Mouse (Mus musculus): Measurements from ENCODE around the gene Mctp1. TPM values are rescaled to one million over a fixed set of nuclear protein-coding genes. Genes with fewer than 3 reads are reported as not detected.

Mctp1 gene
- polyA plus RNA-seq, 1 experiment from 2014 or later, result 4.0 TPM

GRCm38 (mm10) chr13:77045375-77045774 lies 661.0 kb downstream of the Mctp1 start:
- no peak overlapping the region for H3K27ac ChIP-seq (ENCODE audit: low read depth, low read length)
- WGBS, result 73% methylated on average over 1 of the region's 1 CpGs
- H3K4me1 ChIP-seq (ENCODE audit: control insufficient read depth, insufficient read depth, low read length), result peaks cover 7% of the 10 kb centered on the region; the same call in 1 of the 2 replicates
- no peaks in the 10 kb centered on the region for H3K27me3 ChIP-seq (replicated peaks; ENCODE audit: control insufficient read depth, insufficient read depth, low read length)
- peak; percentile 90 for DNase-seq (ENCODE audit: low spot score)
- H3K36me3 ChIP-seq (ENCODE audit: control insufficient read depth, insufficient read depth, low read length), result 0 out of 2 replicates have a peak, but pooled peaks cover 2% of the 10 kb centered on the region
- no peak overlapping the region for H3K4me3 ChIP-seq (ENCODE audit: low read depth, low read length)
- no peaks in the 10 kb centered on the region for H3K9me3 ChIP-seq (replicated peaks; ENCODE audit: control insufficient read depth, low read length)
- no peak overlapping the region for H3K9ac ChIP-seq (ENCODE audit: low read length)
- H3K4me2 ChIP-seq (ENCODE audit: low read length), result no peak overlapping the region
- ATAC-seq, result peak; percentile 61; the same call in 1 of the 2 replicates

GRCm38 (mm10) chr13:77046416-77046815 lies 662.1 kb downstream of the Mctp1 start:
- H3K4me3 ChIP-seq (ENCODE audit: low read depth, low read length), result peak overlapping the region; percentile 21; the same call in 1 of the 2 replicates
- 59% methylated on average over 10 of the region's 10 CpGs for WGBS
- peak overlapping the region; percentile 53 for H3K9ac ChIP-seq (ENCODE audit: low read length)
- H3K27me3 ChIP-seq (replicated peaks; ENCODE audit: control insufficient read depth, insufficient read depth, low read length), result no peaks in the 10 kb centered on the region
- peaks cover 7% of the 10 kb centered on the region; the same call in 1 of the 2 replicates for H3K4me1 ChIP-seq (ENCODE audit: control insufficient read depth, insufficient read depth, low read length)
- 0 out of 2 replicates have a peak, but pooled peaks cover 2% of the 10 kb centered on the region for H3K36me3 ChIP-seq (ENCODE audit: control insufficient read depth, insufficient read depth, low read length)
- no peaks in the 10 kb centered on the region for H3K9me3 ChIP-seq (replicated peaks; ENCODE audit: control insufficient read depth, low read length)
- peak overlapping the region; percentile 42; the same call in 1 of the 2 replicates for H3K4me2 ChIP-seq (ENCODE audit: low read length)
- DNase-seq (ENCODE audit: low spot score), result peak; percentile 76
- H3K27ac ChIP-seq (ENCODE audit: low read depth, low read length), result peak overlapping the region; percentile 63
- peak; percentile 52 for ATAC-seq

- H3K27ac ChIP-seq (ENCODE audit: low read depth, low read length), result peak overlapping the region; percentile 91
- peak; percentile 84 for ATAC-seq
- H3K9me3 ChIP-seq (replicated peaks; ENCODE audit: control insufficient read depth, low read length), result no peaks in the 10 kb centered on the region
- peak overlapping the region; percentile 30; the same call in 1 of the 2 replicates for H3K4me2 ChIP-seq (ENCODE audit: low read length)
- H3K4me1 ChIP-seq (ENCODE audit: control insufficient read depth, insufficient read depth, low read length), result peaks cover 7% of the 10 kb centered on the region; the same call in 1 of the 2 replicates
- 0 out of 2 replicates have a peak, but pooled peaks cover 2% of the 10 kb centered on the region for H3K36me3 ChIP-seq (ENCODE audit: control insufficient read depth, insufficient read depth, low read length)
- 44% methylated on average over 6 of the region's 6 CpGs for WGBS
- H3K27me3 ChIP-seq (replicated peaks; ENCODE audit: control insufficient read depth, insufficient read depth, low read length), result no peaks in the 10 kb centered on the region
- peak; percentile 89 for DNase-seq (ENCODE audit: low spot score)
- peak overlapping the region; percentile 9; the same call in 1 of the 2 replicates for H3K4me3 ChIP-seq (ENCODE audit: low read depth, low read length)
- H3K9ac ChIP-seq (ENCODE audit: low read length), result 0 out of 2 replicates have a peak overlapping the region, but pooled peaks have one; percentile 37
These were observed 663.0 kb downstream of the Mctp1 start for GRCm38 (mm10) chr13:77047179-77047931.

GRCm38 (mm10) chr13:77048461-77048860 lies 664.1 kb downstream of the Mctp1 start:
- H3K27ac ChIP-seq (ENCODE audit: low read depth, low read length), result peak overlapping the region; percentile 82; the same call in 1 of the 2 replicates
- no peaks in the 10 kb centered on the region for H3K27me3 ChIP-seq (replicated peaks; ENCODE audit: control insufficient read depth, insufficient read depth, low read length)
- ATAC-seq, result peak; percentile 77

GRCm38 (mm10) chr13:77049736-77050135 lies 665.4 kb downstream of the Mctp1 start:
- no peak overlapping the region for H3K4me2 ChIP-seq (ENCODE audit: low read length)
- H3K9ac ChIP-seq (ENCODE audit: low read length), result no peak overlapping the region
- H3K4me3 ChIP-seq (ENCODE audit: low read depth, low read length), result no peak overlapping the region
- ATAC-seq (no peak), DNase-seq (ENCODE audit: low spot score) (no peak)
- no peaks in the 10 kb centered on the region for H3K9me3 ChIP-seq (replicated peaks; ENCODE audit: control insufficient read depth, low read length)
- no peak overlapping the region for H3K27ac ChIP-seq (ENCODE audit: low read depth, low read length)
- peaks cover 7% of the 10 kb centered on the region; the same call in 1 of the 2 replicates for H3K4me1 ChIP-seq (ENCODE audit: control insufficient read depth, insufficient read depth, low read length)
- 88% methylated on average over 3 of the region's 3 CpGs for WGBS
- no peaks in the 10 kb centered on the region for H3K36me3 ChIP-seq (ENCODE audit: control insufficient read depth, insufficient read depth, low read length)
- no peaks in the 10 kb centered on the region for H3K27me3 ChIP-seq (replicated peaks; ENCODE audit: control insufficient read depth, insufficient read depth, low read length)

More at GRCm38 (mm10) chr13:77048461-77048860, 664.1 kb downstream of the Mctp1 start:
- 58% methylated on average over 1 of the region's 1 CpGs for WGBS
- Histone ChIP-seq H3K4me1 (ENCODE audit: control insufficient read depth, insufficient read depth, low read length) (peaks cover 7% of the 10 kb centered on the region; the same call in 1 of the 2 replicates), H3K9ac (ENCODE audit: low read length) (no peak overlapping the region), H3K4me2 (ENCODE audit: low read length) (no peak overlapping the region), H3K36me3 (ENCODE audit: control insufficient read depth, insufficient read depth, low read length) (0 out of 2 replicates have a peak, but pooled peaks cover under 1% of the 10 kb centered on the region), H3K9me3 (replicated peaks; ENCODE audit: control insufficient read depth, low read length) (no peaks in the 10 kb centered on the region), H3K4me3 (ENCODE audit: low read depth, low read length) (no peak overlapping the region)
- peak; percentile 88 for DNase-seq (ENCODE audit: low spot score)

GRCm38 (mm10) chr13:77063221-77063620 lies 678.9 kb downstream of the Mctp1 start:
- Histone ChIP-seq H3K9me3 (replicated peaks; ENCODE audit: control insufficient read depth, low read length) (no peaks in the 10 kb centered on the region), H3K4me1 (ENCODE audit: control insufficient read depth, insufficient read depth, low read length) (no peaks in the 10 kb centered on the region), H3K27ac (ENCODE audit: low read depth, low read length) (no peak overlapping the region), H3K4me3 (ENCODE audit: low read depth, low read length) (no peak overlapping the region), H3K36me3 (ENCODE audit: control insufficient read depth, insufficient read depth, low read length) (no peaks in the 10 kb centered on the region), H3K4me2 (ENCODE audit: low read length) (no peak overlapping the region), H3K27me3 (replicated peaks; ENCODE audit: control insufficient read depth, insufficient read depth, low read length) (no peaks in the 10 kb centered on the region), H3K9ac (ENCODE audit: low read length) (no peak overlapping the region)
- DNase-seq (ENCODE audit: low spot score) (no peak), ATAC-seq (no peak)
- WGBS, result 86% methylated on average over 1 of the region's 1 CpGs

- no peak overlapping the region for H3K4me3 ChIP-seq (ENCODE audit: low read depth, low read length)
- ATAC-seq (no peak), DNase-seq (ENCODE audit: low spot score) (no peak)
- H3K4me2 ChIP-seq (ENCODE audit: low read length), result no peak overlapping the region
- 97% methylated on average over 1 of the region's 1 CpGs for WGBS
- H3K36me3 ChIP-seq (ENCODE audit: control insufficient read depth, insufficient read depth, low read length), result no peaks in the 10 kb centered on the region; the same call in 1 of the 2 replicates
- no peaks in the 10 kb centered on the region for H3K9me3 ChIP-seq (replicated peaks; ENCODE audit: control insufficient read depth, low read length)
- H3K27ac ChIP-seq (ENCODE audit: low read depth, low read length), result no peak overlapping the region
- H3K4me1 ChIP-seq (ENCODE audit: control insufficient read depth, insufficient read depth, low read length), result no peaks in the 10 kb centered on the region
- no peaks in the 10 kb centered on the region for H3K27me3 ChIP-seq (replicated peaks; ENCODE audit: control insufficient read depth, insufficient read depth, low read length)
- H3K9ac ChIP-seq (ENCODE audit: low read length), result no peak overlapping the region
These were observed 684.5 kb downstream of the Mctp1 start for GRCm38 (mm10) chr13:77068847-77069246.

GRCm38 (mm10) chr13:77072030-77072429 lies 687.7 kb downstream of the Mctp1 start:
- Histone ChIP-seq H3K9ac (ENCODE audit: low read length) (no peak overlapping the region), H3K4me3 (ENCODE audit: low read depth, low read length) (no peak overlapping the region), H3K4me1 (ENCODE audit: control insufficient read depth, insufficient read depth, low read length) (no peaks in the 10 kb centered on the region), H3K4me2 (ENCODE audit: low read length) (no peak overlapping the region), H3K9me3 (replicated peaks; ENCODE audit: control insufficient read depth, low read length) (peaks cover 4% of the 10 kb centered on the region; the same call in 1 of the 2 replicates), H3K36me3 (ENCODE audit: control insufficient read depth, insufficient read depth, low read length) (peaks cover under 1% of the 10 kb centered on the region; the same call in 1 of the 2 replicates), H3K27me3 (replicated peaks; ENCODE audit: control insufficient read depth, insufficient read depth, low read length) (no peaks in the 10 kb centered on the region), H3K27ac (ENCODE audit: low read depth, low read length) (no peak overlapping the region)
- ATAC-seq, result 0 out of 2 replicates have a peak, but pooled peaks have one; percentile 40
- DNase-seq (ENCODE audit: low spot score), result peak; percentile 10

Measured in forebrain, embryonic 14.5 days (tissue).